Mouse (Mus musculus) heart, embryonic 14.5 days (tissue): ENCODE measurements around the gene Bag1. TPM values are rescaled to one million over a fixed set of nuclear protein-coding genes. Genes with fewer than 3 reads are reported as not detected.

Experiments
- ATAC-seq: fragments of 200-750 bp; cut with Nextera tagmentation; 2 replicates; pipeline ENCODE4 v1.8.0; 2017; ENCODE audit warnings: low read depth, moderate TSS enrichment; ENCODE audit not compliant: insufficient number of reproducible peaks, insufficient read depth, low FRiP score
- H3K27ac ChIP-seq, 2 experiments: fragments of 200-500 bp in 1 of 2; fragments of 300-500 bp in 1 of 2; sonication (generic) in 1 of 2; replicated peaks in 1 of 2; 2 replicates each; pipeline ENCODE4 v1.5.1; 2012 to 2014; ENCODE audit warnings: low read depth in 2 of 2, low read length in 2 of 2, control low read depth in 1 of 2, mild to moderate bottlenecking in 1 of 2, mixed read lengths in 1 of 2; ENCODE audit not compliant: control insufficient read depth in 1 of 2, insufficient read depth in 1 of 2
- H3K27me3 ChIP-seq: fragments of 300-500 bp; sonication (generic); 2 replicates; pipeline ENCODE4 v1.6.1; 2014; ENCODE audit warnings: mild to moderate bottlenecking, low read length, control low read depth; ENCODE audit not compliant: control insufficient read depth, insufficient read depth
- H3K36me3 ChIP-seq: fragments of 300-500 bp; sonication (generic); 2 replicates; pipeline ENCODE4 v1.6.1; 2014; ENCODE audit warnings: mild to moderate bottlenecking, control low read depth, low read length, mixed read lengths; ENCODE audit not compliant: control insufficient read depth, insufficient read depth
- H3K4me1 ChIP-seq, 2 experiments: fragments of 200-500 bp in 1 of 2; fragments of 300-500 bp in 1 of 2; sonication (generic) in 1 of 2; 2 replicates each; pipeline ENCODE4 v1.6.1; 2012 to 2014; ENCODE audit warnings: low read length in 2 of 2, control low read depth in 1 of 2, mixed read lengths in 1 of 2; ENCODE audit not compliant: control insufficient read depth in 2 of 2, insufficient read depth in 2 of 2
- H3K4me2 ChIP-seq: fragments of 300-500 bp; sonication (generic); 2 replicates; pipeline ENCODE4 v1.6.1; 2014; ENCODE audit warnings: mild to moderate bottlenecking, low read length
- H3K4me3 ChIP-seq, 2 experiments: fragments of 200-500 bp in 1 of 2; fragments of 300-500 bp in 1 of 2; sonication (generic) in 1 of 2; 2 replicates each; pipeline ENCODE4 v1.5.1; 2012 to 2014; ENCODE audit warnings: low read length in 2 of 2, mild to moderate bottlenecking in 2 of 2, control low read depth in 1 of 2, low read depth in 1 of 2, moderate library complexity in 1 of 2; ENCODE audit not compliant: control insufficient read depth in 1 of 2, insufficient read depth in 1 of 2
- H3K9ac ChIP-seq: fragments of 300-500 bp; sonication (generic); 2 replicates; pipeline ENCODE4 v1.6.1; 2014; ENCODE audit warnings: mild to moderate bottlenecking, low read length
- H3K9me3 ChIP-seq: fragments of 300-500 bp; sonication (generic); 2 replicates; pipeline ENCODE4 v1.6.1; 2016; ENCODE audit warnings: low read length, control low read depth; ENCODE audit not compliant: control insufficient read depth
- WGBS: fragments of 180-500 bp; shearing (Covaris S2); extraction: QIAGEN DNeasy Blood & Tissue Kit; methylation state at CpG from one replicate; pipeline ENCODE4 v1.1.7; 2014; 5-methylcytosine and 5-hydroxymethylcytosine counted together
- polyA plus RNA-seq: library from polyadenylated mRNA; unstranded; fragments of >200 nt; fragmentation: Nextera tagmentation; extraction: Ambion mirVana; gene quantifications from 2 replicates; pipeline ENCODE4 v1.2.1, GENCODE M21; 2014

The Bag1 gene
- 199 and 211 TPM in 2 replicates for polyA plus RNA-seq

DNA sequence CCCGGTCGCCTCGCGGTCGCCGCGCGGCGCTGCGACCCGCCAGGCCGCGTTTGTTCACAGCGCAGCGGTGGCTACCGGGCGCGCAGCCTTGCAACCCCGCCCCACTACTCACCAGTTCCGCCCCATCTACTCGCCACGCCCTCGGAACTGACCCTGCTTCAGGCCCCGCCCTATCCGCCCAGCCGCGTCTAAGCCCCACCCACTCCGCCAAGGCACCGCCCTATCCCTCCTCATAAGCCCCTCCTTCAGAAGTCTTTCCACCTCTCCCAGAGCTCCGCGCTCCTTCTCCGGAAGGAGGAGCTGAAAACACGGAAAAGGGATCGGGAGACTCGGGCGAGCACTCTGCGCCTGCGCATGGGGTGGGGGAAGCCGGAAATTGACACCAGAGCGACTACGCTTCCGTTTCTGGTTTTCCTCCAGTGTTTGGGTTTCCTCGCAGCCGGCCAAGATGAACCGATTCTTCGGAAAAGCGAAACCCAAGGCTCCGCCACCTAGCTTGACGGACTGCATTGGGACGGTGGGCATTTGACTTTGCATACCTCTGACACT, at the start of gene Bag1, which contains the start of gene Chmp5:
Bag1 (minus strand) TSS at position 135 of the 549 bp plus-strand sequence.
Chmp5 (plus strand) TSS at position 248 of the 549 bp plus-strand sequence.
- ATAC-seq = peak; percentile 99
- WGBS = under 1% methylated on average over 50 of the region's 50 CpGs
- peak within 1 kb of the TSS; percentile 73 to 89 for H3K27ac ChIP-seq

DNA sequence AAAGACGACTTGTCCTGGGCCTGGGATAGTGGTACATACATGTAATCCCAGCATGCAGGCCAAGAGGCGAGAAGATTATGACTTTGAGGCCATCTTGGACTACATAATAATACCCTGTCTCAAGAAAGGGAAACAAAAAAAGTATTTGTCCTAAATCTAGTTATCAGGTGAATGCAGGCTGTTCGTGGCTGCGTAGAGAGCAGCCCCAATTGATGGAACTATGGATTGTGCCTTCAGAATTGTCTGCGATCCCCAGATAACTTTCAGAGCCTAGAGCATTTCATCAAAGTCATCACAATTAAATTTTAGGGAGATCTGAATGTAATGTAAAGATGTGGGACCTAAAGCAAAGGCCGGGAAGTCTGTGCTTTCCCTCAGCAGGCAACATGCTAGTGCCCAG, 48.2 kb upstream of the Bag1 start:
- WGBS = 96% methylated on average over 6 of the region's 6 CpGs
- Histone ChIP-seq H3K27me3 (no peaks in the 10 kb centered on the region), H3K27ac (no peak overlapping the region), H3K9me3 (no peaks in the 10 kb centered on the region), H3K4me1 (no peaks in the 10 kb centered on the region), H3K9ac (no peak overlapping the region), H3K4me3 (no peak overlapping the region), H3K36me3 (peaks cover 100% of the 10 kb centered on the region), H3K4me2 (no peak overlapping the region)
- ATAC-seq = no peak

More for the DNA sequence above, at the start of gene Bag1, which contains the start of gene Chmp5:
- Histone ChIP-seq H3K27me3 (no peaks in the 10 kb centered on the region), H3K9ac (peak within 1 kb of the TSS; percentile 93), H3K4me3 (peak within 1 kb of the TSS; percentile 74 to 87), H3K4me1 (peaks cover 2 to 24% of the 10 kb centered on the region in 2 experiments; a peak in 3 of 4 replicates), H3K9me3 (no peaks in the 10 kb centered on the region), H3K4me2 (peak within 1 kb of the TSS; percentile 90), H3K36me3 (peaks cover 58% of the 10 kb centered on the region)

GRCm38 (mm10) chr4:40989633-40990032, 41.5 kb upstream of the Bag1 start:
- no peaks in the 10 kb centered on the region for H3K9me3 ChIP-seq
- no peak for ATAC-seq
- H3K4me1 ChIP-seq = no peaks in the 10 kb centered on the region
- no peak overlapping the region for H3K4me2 ChIP-seq
- peaks cover 99% of the 10 kb centered on the region for H3K36me3 ChIP-seq
- no peak overlapping the region for H3K4me3 ChIP-seq
- no peak overlapping the region for H3K27ac ChIP-seq
- 85% methylated on average over 6 of the region's 6 CpGs for WGBS
- no peak overlapping the region for H3K9ac ChIP-seq
- no peaks in the 10 kb centered on the region for H3K27me3 ChIP-seq

DNA sequence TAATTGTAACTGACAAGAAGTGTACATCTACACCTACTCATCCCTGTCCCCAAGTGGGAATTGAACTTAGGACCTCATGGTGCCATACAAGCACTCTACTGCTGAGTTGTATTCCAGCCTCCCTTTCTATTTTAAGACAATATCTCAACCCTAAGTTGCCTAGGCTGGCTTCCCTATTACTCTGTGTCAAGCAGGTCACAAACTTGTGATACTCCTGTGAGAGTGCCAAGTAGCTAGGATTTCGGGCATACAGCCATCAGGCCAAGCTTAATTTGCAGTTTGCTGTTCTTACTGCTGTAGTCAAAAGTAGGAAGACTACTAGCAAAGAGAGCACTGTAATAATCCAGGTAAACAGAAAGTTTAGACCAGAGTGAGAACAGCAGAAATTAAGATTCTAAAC, 35.6 kb upstream of the Bag1 start:
- Histone ChIP-seq H3K9me3 (no peaks in the 10 kb centered on the region), H3K4me1 (0 out of 4 replicates have a peak, but pooled peaks cover 0 to 8% of the 10 kb centered on the region in 2 experiments), H3K4me3 (no peak overlapping the region), H3K27ac (no peak overlapping the region), H3K27me3 (no peaks in the 10 kb centered on the region), H3K4me2 (no peak overlapping the region), H3K9ac (no peak overlapping the region), H3K36me3 (peaks cover 86% of the 10 kb centered on the region)
- 59% methylated on average over 1 of the region's 1 CpGs for WGBS
- no peak for ATAC-seq

DNA sequence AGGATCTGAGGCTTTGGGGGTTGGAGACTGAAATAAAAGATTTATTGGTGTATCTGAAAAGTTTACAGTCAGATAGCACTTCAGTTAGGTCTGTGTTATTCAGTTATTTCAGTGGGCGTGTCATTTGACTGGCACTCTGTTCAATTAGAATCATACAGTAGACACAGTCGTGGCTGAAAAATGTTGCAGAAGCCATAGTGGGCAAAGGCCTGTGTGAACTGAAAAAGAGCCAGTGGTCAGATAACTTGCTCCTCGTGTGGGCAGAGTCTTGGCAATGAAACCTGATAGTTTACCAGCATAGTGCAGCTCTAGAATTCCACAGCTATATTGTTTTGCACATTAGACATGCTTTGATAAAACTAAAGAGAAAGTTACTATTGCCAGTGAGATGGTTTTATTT, 34.4 kb upstream of the Bag1 start:
- H3K9me3 ChIP-seq = no peaks in the 10 kb centered on the region
- no peaks in the 10 kb centered on the region for H3K27me3 ChIP-seq
- H3K27ac ChIP-seq = no peak overlapping the region
- H3K4me2 ChIP-seq = no peak overlapping the region
- peaks cover 86% of the 10 kb centered on the region for H3K36me3 ChIP-seq
- H3K9ac ChIP-seq = no peak overlapping the region
- H3K4me3 ChIP-seq = no peak overlapping the region
- ATAC-seq = no peak
- 0 out of 4 replicates have a peak, but pooled peaks cover 0 to 8% of the 10 kb centered on the region in 2 experiments for H3K4me1 ChIP-seq
- WGBS = 60% methylated on average over 3 of the region's 3 CpGs

GRCm38 (mm10) chr4:40979430-40979829, 31.3 kb upstream of the Bag1 start:
- ATAC-seq = no peak
- Histone ChIP-seq H3K9me3 (no peaks in the 10 kb centered on the region), H3K4me3 (no peak overlapping the region), H3K36me3 (peaks cover 72% of the 10 kb centered on the region), H3K4me2 (no peak overlapping the region), H3K9ac (no peak overlapping the region), H3K4me1 (0 out of 4 replicates have a peak, but pooled peaks cover 0 to 8% of the 10 kb centered on the region in 2 experiments), H3K27ac (no peak overlapping the region), H3K27me3 (no peaks in the 10 kb centered on the region)
- WGBS = 83% methylated on average over 1 of the region's 1 CpGs

- no peak for ATAC-seq
- WGBS = 89% methylated on average over 10 of the region's 10 CpGs
- H3K36me3 ChIP-seq = peaks cover 60% of the 10 kb centered on the region
Observed at GRCm38 (mm10) chr4:40976651-40977050, 28.6 kb upstream of the Bag1 start.

DNA sequence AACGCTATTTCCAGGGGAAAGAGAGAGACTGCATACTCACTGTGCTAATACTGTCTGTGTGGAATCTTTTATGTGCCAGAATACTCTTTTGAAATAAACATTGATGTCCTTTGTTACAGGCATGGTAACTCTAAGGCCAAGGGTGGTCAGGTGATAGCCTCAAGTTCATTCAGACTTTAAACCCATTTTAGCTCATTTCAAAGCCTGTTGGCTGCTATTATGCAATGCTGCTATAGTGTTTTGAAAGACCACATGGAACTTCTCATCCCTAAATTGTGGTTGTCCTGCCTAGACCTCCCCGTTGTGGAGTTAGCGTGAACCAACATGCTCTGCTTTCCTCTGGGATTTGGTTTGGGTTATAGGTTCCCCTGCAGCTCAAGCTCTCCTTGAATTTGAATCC, 27.6 kb upstream of the Bag1 start:
- Histone ChIP-seq H3K36me3 (peaks cover 51% of the 10 kb centered on the region), H3K9ac (no peak overlapping the region), H3K4me3 (no peak overlapping the region), H3K27me3 (no peaks in the 10 kb centered on the region), H3K4me2 (no peak overlapping the region), H3K27ac (no peak overlapping the region), H3K9me3 (no peaks in the 10 kb centered on the region), H3K4me1 (peaks cover 6 to 15% of the 10 kb centered on the region in 2 experiments; a peak in 3 of 4 replicates)
- no peak for ATAC-seq
- WGBS = 93% methylated on average over 3 of the region's 3 CpGs

More at GRCm38 (mm10) chr4:40976651-40977050, 28.6 kb upstream of the Bag1 start:
- no peak overlapping the region for H3K4me3 ChIP-seq
- H3K4me1 ChIP-seq = peaks cover 6 to 15% of the 10 kb centered on the region in 2 experiments; a peak in 3 of 4 replicates
- no peaks in the 10 kb centered on the region for H3K27me3 ChIP-seq
- no peak overlapping the region for H3K27ac ChIP-seq
- H3K9ac ChIP-seq = no peak overlapping the region
- H3K9me3 ChIP-seq = no peaks in the 10 kb centered on the region
- H3K4me2 ChIP-seq = no peak overlapping the region
